Mouse (Mus musculus) right cerebral cortex, adult 18-20 months (tissue): Measurements from ENCODE around the gene Syne1.
A peak's percentile ranks its signal among the peaks of the same experiment; 100 is the strongest.

Experiments used
- DNase-seq: peaks from one replicate; pipeline ENCODE4 v3.0.0; 2022; ENCODE audit warnings: mixed read lengths

Gene Syne1

GRCm38 (mm10) chr10:5194671-5195234, 356.5 kb downstream of the Syne1 start:
- DNase-seq: peak; percentile 86

GRCm38 (mm10) chr10:5194081-5194670, 357.1 kb downstream of the Syne1 start:
- no peak for DNase-seq

- no peak for DNase-seq
Measured at GRCm38 (mm10) chr10:5192861-5193490, 358.3 kb downstream of the Syne1 start.

- peak; percentile 86 for DNase-seq
Measured at GRCm38 (mm10) chr10:5190756-5191155, 360.5 kb downstream of the Syne1 start.

- DNase-seq: no peak
Measured at GRCm38 (mm10) chr10:5188890-5189289, 362.4 kb downstream of the Syne1 start.

- DNase-seq: peak; percentile 34
Measured at GRCm38 (mm10) chr10:5185156-5186083, 365.9 kb downstream of the Syne1 start.

GRCm38 (mm10) chr10:5181771-5182176, 369.5 kb downstream of the Syne1 start:
- no peak for DNase-seq

GRCm38 (mm10) chr10:5179891-5180290, 371.4 kb downstream of the Syne1 start:
- DNase-seq: peak; percentile 58

- no peak for DNase-seq
Measured at GRCm38 (mm10) chr10:5177446-5178015, 373.8 kb downstream of the Syne1 start.

- DNase-seq: no peak
Measured at GRCm38 (mm10) chr10:5176371-5176770, 374.9 kb downstream of the Syne1 start.

- DNase-seq: no peak
Measured at GRCm38 (mm10) chr10:5170425-5170824, 380.9 kb downstream of the Syne1 start.

GRCm38 (mm10) chr10:5167481-5167880, 383.8 kb downstream of the Syne1 start:
- no peak for DNase-seq

- no peak for DNase-seq
Measured at GRCm38 (mm10) chr10:5165439-5165838, 385.8 kb downstream of the Syne1 start.

- DNase-seq: no peak
Measured at GRCm38 (mm10) chr10:5163770-5164169, 387.5 kb downstream of the Syne1 start.

- no peak for DNase-seq
Measured at GRCm38 (mm10) chr10:5163286-5163685, 388.0 kb downstream of the Syne1 start.

- DNase-seq: no peak
Measured at GRCm38 (mm10) chr10:5161394-5161872, 389.8 kb downstream of the Syne1 start.

GRCm38 (mm10) chr10:5159679-5160078, 391.6 kb downstream of the Syne1 start:
- DNase-seq: no peak

- DNase-seq: no peak
Measured at GRCm38 (mm10) chr10:5153047-5153446, 398.2 kb downstream of the Syne1 start.

GRCm38 (mm10) chr10:5141471-5141870, 409.8 kb downstream of the Syne1 start:
- no peak for DNase-seq

- no peak for DNase-seq
Measured at GRCm38 (mm10) chr10:5139932-5140264, 411.4 kb downstream of the Syne1 start.

- DNase-seq: no peak
Measured at GRCm38 (mm10) chr10:5139246-5139931, 411.9 kb downstream of the Syne1 start.

GRCm38 (mm10) chr10:5132050-5132449, 419.2 kb downstream of the Syne1 start:
- no peak for DNase-seq
